Mouse (Mus musculus): Measurements from ENCODE around the gene Gm38431. TPM values are rescaled to one million over a fixed set of nuclear protein-coding genes. Genes with fewer than 3 reads are reported as not detected.
"Not testable (repeated sequence)": the region's sequence is repeated elsewhere in the genome, so short reads cannot be mapped to it uniquely, and the experiment has no call there.

The Gm38431 gene
- polyA plus RNA-seq, 1 experiment from 2014 or later: 0.61 TPM

GRCm38 (mm10) chr9:21067006-21067684, 24.7 kb downstream of the Gm38431 start, which contains the start of gene Zglp1:
TSS of gene Zglp1 (minus strand) at chr9:21067093.
- H3K9me3 ChIP-seq (ENCODE audit: low read length): no peaks in the 10 kb centered on the region
- no peak within 1 kb of the TSS for H3K9ac ChIP-seq (replicated peaks)
- ATAC-seq (no peak), DNase-seq (no peak)
- H3K27ac ChIP-seq (ENCODE audit: low read depth): no peak within 1 kb of the TSS
- H3K27me3 ChIP-seq (ENCODE audit: insufficient read depth, low read length): no peaks in the 10 kb centered on the region
- peaks cover 16% of the 10 kb centered on the region for H3K36me3 ChIP-seq (replicated peaks; ENCODE audit: insufficient read depth, low read length)
- H3K4me2 ChIP-seq (ENCODE audit: low read depth, low read length): no peak within 1 kb of the TSS
- TF ChIP-seq EP300 (IDR thresholded peaks at IDR 0.05; ENCODE audit: low read depth): no peak
- no peak for TF ChIP-seq CTCF (IDR thresholded peaks at IDR 0.05; ENCODE audit: low read depth)
- WGBS (ENCODE audit: insufficient replicate concordance): 89% methylated on average over 26 of the region's 27 CpGs
- H3K4me3 ChIP-seq (ENCODE audit: low read depth, low read length): no peak within 1 kb of the TSS
- H3K4me1 ChIP-seq (ENCODE audit: insufficient read depth): no peaks in the 10 kb centered on the region; the same call in 1 of the 2 replicates

DNA sequence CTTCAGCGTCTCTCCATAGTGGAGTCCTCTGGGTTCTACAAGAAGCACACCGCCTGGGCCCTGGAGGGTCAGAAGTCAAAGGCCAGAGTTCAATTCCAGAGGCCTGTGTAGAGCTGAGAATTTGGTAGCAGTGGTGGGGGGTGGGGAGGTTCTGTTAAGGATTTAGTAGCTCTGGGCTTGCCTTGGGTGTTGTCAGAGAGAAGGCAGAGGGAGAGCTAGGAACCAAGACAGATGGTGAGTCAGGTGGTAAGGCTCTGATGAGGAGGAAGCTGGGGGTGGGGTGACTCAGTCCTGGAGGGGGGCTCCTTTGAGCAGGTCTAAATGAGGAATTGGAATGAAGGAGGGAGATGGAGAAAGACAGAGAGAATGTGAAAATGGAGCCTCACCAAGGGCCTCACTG, 28.9 kb downstream of the Gm38431 start:
- H3K36me3 ChIP-seq (replicated peaks; ENCODE audit: insufficient read depth, low read length): peaks cover 13% of the 10 kb centered on the region
- H3K9ac ChIP-seq (replicated peaks): no peak overlapping the region
- no peaks in the 10 kb centered on the region for H3K4me1 ChIP-seq (ENCODE audit: insufficient read depth)
- H3K4me2 ChIP-seq (ENCODE audit: low read depth, low read length): no peak overlapping the region
- no peaks in the 10 kb centered on the region for H3K27me3 ChIP-seq (ENCODE audit: insufficient read depth, low read length)
- H3K4me3 ChIP-seq (ENCODE audit: low read depth, low read length): no peak overlapping the region
- DNase-seq: no peak
- ATAC-seq: no peak
- no peak overlapping the region for H3K27ac ChIP-seq (ENCODE audit: low read depth)
- H3K9me3 ChIP-seq (ENCODE audit: low read length): no peaks in the 10 kb centered on the region
- TF ChIP-seq EP300 (IDR thresholded peaks at IDR 0.05; ENCODE audit: low read depth) (no peak), CTCF (IDR thresholded peaks at IDR 0.05; ENCODE audit: low read depth) (no peak)
- WGBS (ENCODE audit: insufficient replicate concordance): 87% methylated on average over 2 of the region's 2 CpGs

GRCm38 (mm10) chr9:21051578-21051977, 40.2 kb downstream of the Gm38431 start:
- TF ChIP-seq CTCF (IDR thresholded peaks at IDR 0.05; ENCODE audit: low read depth) (no peak), EP300 (IDR thresholded peaks at IDR 0.05; ENCODE audit: low read depth) (no peak)
- Histone ChIP-seq H3K4me2 (ENCODE audit: low read depth, low read length) (no peak overlapping the region), H3K9me3 (ENCODE audit: low read length) (no peaks in the 10 kb centered on the region), H3K36me3 (replicated peaks; ENCODE audit: insufficient read depth, low read length) (no peaks in the 10 kb centered on the region), H3K27me3 (ENCODE audit: insufficient read depth, low read length) (no peaks in the 10 kb centered on the region), H3K4me3 (ENCODE audit: low read depth, low read length) (no peak overlapping the region), H3K9ac (replicated peaks) (no peak overlapping the region), H3K27ac (ENCODE audit: low read depth) (no peak overlapping the region), H3K4me1 (ENCODE audit: insufficient read depth) (no peaks in the 10 kb centered on the region)
- peak; percentile 58 for ATAC-seq
- no peak for DNase-seq
- WGBS (ENCODE audit: insufficient replicate concordance): 50% methylated on average over 10 of the region's 10 CpGs

DNA sequence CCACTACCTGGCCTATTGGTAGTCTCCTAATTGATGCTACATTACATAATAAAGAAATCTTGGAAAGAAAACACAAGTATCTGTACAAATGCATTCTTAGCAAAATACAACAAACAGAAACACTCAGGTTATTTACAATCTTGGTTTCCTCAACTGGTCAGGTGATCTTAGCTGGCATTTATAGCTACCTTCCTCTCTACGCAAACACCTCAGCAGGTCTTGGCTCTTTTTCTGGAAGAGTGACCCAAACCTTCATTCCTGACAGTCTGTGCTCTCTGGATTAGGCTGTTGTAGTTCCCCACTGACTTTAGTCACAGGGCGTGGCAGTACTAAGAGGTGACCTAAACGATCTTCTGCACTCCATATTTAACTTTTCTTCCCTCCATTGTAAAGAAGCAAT, 46.6 kb downstream of the Gm38431 start:
- no peaks in the 10 kb centered on the region for H3K36me3 ChIP-seq (replicated peaks; ENCODE audit: insufficient read depth, low read length)
- no peaks in the 10 kb centered on the region; the same call in 1 of the 2 replicates for H3K4me1 ChIP-seq (ENCODE audit: insufficient read depth)
- H3K9ac ChIP-seq (replicated peaks): no peak overlapping the region
- no peaks in the 10 kb centered on the region for H3K9me3 ChIP-seq (ENCODE audit: low read length)
- H3K4me2 ChIP-seq (ENCODE audit: low read depth, low read length): no peak overlapping the region
- H3K27me3 ChIP-seq (ENCODE audit: insufficient read depth, low read length): 0 out of 2 replicates have a peak, but pooled peaks cover 3% of the 10 kb centered on the region
- ATAC-seq (no peak), DNase-seq (no peak)
- no peak for TF ChIP-seq EP300 (IDR thresholded peaks at IDR 0.05; ENCODE audit: low read depth)
- TF ChIP-seq CTCF (IDR thresholded peaks at IDR 0.05; ENCODE audit: low read depth): no peak
- WGBS (ENCODE audit: insufficient replicate concordance): 62% methylated on average over 3 of the region's 3 CpGs
- H3K27ac ChIP-seq (ENCODE audit: low read depth): no peak overlapping the region
- no peak overlapping the region for H3K4me3 ChIP-seq (ENCODE audit: low read depth, low read length)

DNA sequence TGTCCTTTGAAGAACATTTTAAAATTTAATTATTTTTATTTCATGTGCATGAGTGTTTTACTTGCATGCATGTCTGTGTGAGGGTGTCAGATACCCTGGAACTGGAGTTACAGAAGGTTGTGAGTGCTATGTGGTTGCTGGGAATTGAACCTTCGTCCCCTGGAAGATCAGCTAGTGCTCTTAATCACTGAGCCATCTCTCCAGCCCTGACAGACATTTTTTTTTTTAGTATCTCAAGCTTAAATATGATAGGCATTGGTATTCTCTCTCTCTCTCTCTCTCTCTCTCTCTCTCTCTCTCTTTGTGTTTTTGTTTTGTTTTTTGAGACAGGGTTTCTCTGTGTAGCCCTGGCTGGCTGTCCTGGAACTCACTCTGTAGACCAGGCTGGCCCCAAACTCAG, 47.0 kb downstream of the Gm38431 start:
- H3K4me3 ChIP-seq (ENCODE audit: low read depth, low read length); H3K27ac ChIP-seq (ENCODE audit: low read depth); H3K4me1 ChIP-seq (ENCODE audit: insufficient read depth); H3K4me2 ChIP-seq (ENCODE audit: low read depth, low read length); ATAC-seq; H3K36me3 ChIP-seq (replicated peaks; ENCODE audit: insufficient read depth, low read length); DNase-seq; H3K27me3 ChIP-seq (ENCODE audit: insufficient read depth, low read length); H3K9me3 ChIP-seq (ENCODE audit: low read length); H3K9ac ChIP-seq (replicated peaks): not testable (repeated sequence)
- WGBS (ENCODE audit: insufficient replicate concordance): 65% methylated on average over 1 of the region's 1 CpGs

- Histone ChIP-seq H3K4me3 (ENCODE audit: low read depth, low read length) (no peak overlapping the region), H3K36me3 (replicated peaks; ENCODE audit: insufficient read depth, low read length) (no peaks in the 10 kb centered on the region), H3K9ac (replicated peaks) (no peak overlapping the region), H3K27me3 (ENCODE audit: insufficient read depth, low read length) (peaks cover 13% of the 10 kb centered on the region), H3K9me3 (ENCODE audit: low read length) (no peaks in the 10 kb centered on the region), H3K27ac (ENCODE audit: low read depth) (no peak overlapping the region), H3K4me2 (ENCODE audit: low read depth, low read length) (no peak overlapping the region), H3K4me1 (ENCODE audit: insufficient read depth) (peaks cover 4% of the 10 kb centered on the region)
- 66% methylated on average over 4 of the region's 4 CpGs for WGBS (ENCODE audit: insufficient replicate concordance)
- ATAC-seq: no peak
- DNase-seq: no peak
- no peak for TF ChIP-seq CTCF (IDR thresholded peaks at IDR 0.05; ENCODE audit: low read depth)
- TF ChIP-seq EP300 (IDR thresholded peaks at IDR 0.05; ENCODE audit: low read depth): no peak
Measured at GRCm38 (mm10) chr9:21043563-21043962, 48.2 kb downstream of the Gm38431 start.

Measured in liver, postnatal 0 days (tissue).